8 mouse cellular contexts compared by ENCODE assay signal in the genomic region with DNA sequence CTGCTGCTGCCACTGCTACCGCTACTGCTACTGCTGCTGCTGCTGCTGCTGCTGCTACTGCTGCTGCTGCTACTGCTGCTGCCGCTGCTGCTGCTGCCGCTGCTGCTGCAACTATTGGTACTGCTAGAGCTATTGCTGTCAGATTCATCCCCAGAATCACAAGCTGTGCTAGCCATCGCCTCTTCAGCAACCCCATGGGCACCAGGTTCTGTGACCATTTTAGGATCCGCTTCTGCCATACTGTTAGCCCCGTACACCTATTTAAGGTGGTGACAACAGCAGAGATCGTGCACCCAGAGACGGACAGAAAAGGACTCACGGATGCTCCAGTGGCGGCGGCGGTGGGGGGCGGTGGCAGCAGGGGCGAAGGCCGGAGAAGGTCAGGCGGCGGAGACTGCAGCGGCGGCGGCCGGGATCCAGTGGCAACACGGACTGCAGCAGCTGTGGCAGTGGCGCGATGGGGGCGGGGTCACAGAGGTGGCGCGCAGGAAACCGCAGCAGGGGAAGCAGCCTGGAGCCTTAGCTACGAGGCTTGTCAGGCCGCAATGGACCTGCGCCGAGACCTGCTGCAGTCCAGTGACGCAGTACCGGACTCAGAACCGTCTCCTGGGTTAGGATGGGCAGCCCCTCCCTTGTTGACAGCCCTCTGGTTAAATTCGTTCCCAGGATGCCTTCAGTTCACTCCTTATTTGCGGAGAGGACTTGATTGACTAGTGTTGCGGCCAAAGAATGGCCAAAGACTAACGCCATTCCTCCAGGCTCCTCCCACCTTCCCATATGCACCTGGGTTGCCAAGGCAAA. TPM values are rescaled to one million over a fixed set of nuclear protein-coding genes. Genes with fewer than 3 reads are reported as not detected.
DNase-seq lines count a peak whose midpoint lies in the region; ATAC-seq and TF ChIP-seq lines count a peak whose summit lies in the region.

A gene (minus strand): TSS at position 621 of the 801 bp plus-strand sequence.

- WGBS in neural tube, embryonic 15.5 days, result 9% methylated on average over 36 of the region's 39 CpGs
- 2% methylated on average over 38 of the region's 39 CpGs for WGBS in thymus, adult 2 months

- H3K27ac ChIP-seq in layer of hippocampus, adult 2 months, result peak within 1 kb of the TSS; percentile 88
- H3K27ac ChIP-seq in neural tube, embryonic 15.5 days (replicated peaks), result peak within 1 kb of the TSS; percentile 86
- no peak within 1 kb of the TSS for H3K27ac ChIP-seq in thymus, adult 2 months (ENCODE audit: control insufficient read depth, insufficient read depth, low read length)

- peak; percentile 100 for ATAC-seq in frontal cortex, adult (ENCODE audit: low TSS enrichment)
- ATAC-seq in hematopoietic stem cell, adult 5-6 weeks (replicated peaks in 1 of 2; ENCODE audit: insufficient read depth in 1 of 2, low FRiP score in 2 of 2, low TSS enrichment in 1 of 2, low read depth in 1 of 2, poor library complexity in 2 of 2, severe bottlenecking in 2 of 2), result peak; percentile 96 to 99
- ATAC-seq in neural tube, embryonic 15.5 days (ENCODE audit: low FRiP score), result peak; percentile 99

- peak within 1 kb of the TSS; percentile 62 for H3K9ac ChIP-seq in neural tube, embryonic 15.5 days (replicated peaks)

- no peak for TF ChIP-seq POLR2A in thymus, adult 2 months (IDR thresholded peaks at IDR 0.05; ENCODE audit: control insufficient read depth, extremely low read depth, insufficient read depth, low read length, poor library complexity)

- H3K9me3 ChIP-seq in neural tube, embryonic 15.5 days (replicated peaks), result no peaks in the 10 kb centered on the region

- no peaks in the 10 kb centered on the region for H3K27me3 ChIP-seq in neural tube, embryonic 15.5 days (replicated peaks)
- no peaks in the 10 kb centered on the region for H3K27me3 ChIP-seq in thymus, adult 2 months (ENCODE audit: control insufficient read depth, insufficient read depth, low read length)

- no peak for TF ChIP-seq CTCF in layer of hippocampus, adult 2 months (conservative IDR thresholded peaks at IDR 0.05)
- TF ChIP-seq CTCF in thymus, adult 2 months (IDR thresholded peaks at IDR 0.05; ENCODE audit: borderline replicate concordance, control insufficient read depth, extremely low read depth, insufficient read depth, low read length, poor library complexity), result no peak

- H3K4me1 ChIP-seq in neural tube, embryonic 15.5 days, result no peaks in the 10 kb centered on the region
- no peaks in the 10 kb centered on the region for H3K4me1 ChIP-seq in thymus, adult 2 months (replicated peaks; ENCODE audit: control insufficient read depth, insufficient read depth, low read length)

- peak; percentile 89 for DNase-seq in R1 (ENCODE audit: low read depth, low spot score)
- DNase-seq in cerebellum, postnatal 10 days, result peak; percentile 83 to 85
- DNase-seq in layer of hippocampus, adult 2 months (ENCODE audit: low spot score in 2 of 2), result peak; percentile 62 to 88
- peak; percentile 73 to 82 for DNase-seq in lung, adult 18-20 months
- DNase-seq in thymus, adult 2 months, result peak; percentile 5

- peak within 1 kb of the TSS; percentile 52 for H3K4me2 ChIP-seq in neural tube, embryonic 15.5 days

- H3K4me3 ChIP-seq in layer of hippocampus, adult 2 months, result peak within 1 kb of the TSS; percentile 66
- peak within 1 kb of the TSS; percentile 55 for H3K4me3 ChIP-seq in neural tube, embryonic 15.5 days (replicated peaks)
- peak within 1 kb of the TSS; percentile 15 for H3K4me3 ChIP-seq in thymus, adult 2 months (ENCODE audit: control insufficient read depth, insufficient read depth, low read length)

- no peaks in the 10 kb centered on the region for H3K36me3 ChIP-seq in neural tube, embryonic 15.5 days
- no peaks in the 10 kb centered on the region for H3K36me3 ChIP-seq in thymus, adult 2 months (ENCODE audit: control insufficient read depth, insufficient read depth, low read length)

RNA-seq across cellular contexts. Expression of the gene that starts here (rescaled TPM):
- total RNA-seq in hematopoietic stem cell, adult 5-6 weeks (2017), result 18.2 and 22.7 TPM in 2 replicates
- 10 to 100 TPM; 38.4 to 42.4 TPM for total RNA-seq in layer of hippocampus, adult 2 months (2021)
- polyA plus RNA-seq in neural tube, embryonic 15.5 days (2015; fragmentation: Nextera tagmentation; extraction: Ambion mirVana), result 74.4 and 85.3 TPM in 2 replicates
- polyA plus RNA-seq in thymus, adult 2 months (2012; rRNA removed), result 0.17 and 0.22 TPM in 2 replicates

Comparison
In these comparisons a context has a peak if more than half of its experiments do, and no peak if none do; other contexts are left out.
1. RNA of the gene that starts here (polyA plus RNA-seq): 74.4 to 85.3 TPM in neural tube, embryonic 15.5 days; 0.17 to 0.22 TPM in thymus, adult 2 months; every median in the first group is over 10 times any median in the second.
2. Peak in DNase-seq and H3K4me3 ChIP-seq in thymus, adult 2 months; RNA of the gene not detected or under 1 TPM.
3. DNase-seq: peak in every context shown above with its lines; median percentile 89 in R1; 84 in cerebellum, postnatal 10 days; 78 in lung, adult 18-20 months; 75 in layer of hippocampus, adult 2 months; 5 in thymus, adult 2 months.
4. H3K4me3 ChIP-seq: peak in every context shown above with its lines; median percentile 66 in layer of hippocampus, adult 2 months; 55 in neural tube, embryonic 15.5 days; 15 in thymus, adult 2 months.
5. Peak in every context shown above with its lines, with median percentiles within 50 percentile points of each other: ATAC-seq.